Mouse (Mus musculus) bone marrow, adult 2 months (tissue): ENCODE results near the gene Lmna. TPM values are rescaled to one million over a fixed set of nuclear protein-coding genes. Genes with fewer than 3 reads are reported as not detected.

Experiments
- H3K27ac ChIP-seq: fragments of 200-500 bp; 2 replicates; pipeline ENCODE4 v1.5.1; 2012; ENCODE audit warnings: low read depth, mild to moderate bottlenecking, control low read depth, inconsistent platforms, low read length; ENCODE audit not compliant: control insufficient read depth, poor library complexity, insufficient read depth
- H3K4me1 ChIP-seq: fragments of 200-500 bp; 2 replicates; pipeline ENCODE4 v1.6.1; 2011; ENCODE audit warnings: low read length; ENCODE audit not compliant: control insufficient read depth, insufficient read depth
- H3K4me3 ChIP-seq: fragments of 200-500 bp; replicated peaks from 2 replicates; pipeline ENCODE3; 2011; ENCODE audit warnings: mild to moderate bottlenecking, low read depth, low read length, control low read depth; ENCODE audit not compliant: control insufficient read depth
- CTCF ChIP-seq: fragments of 200-500 bp; IDR thresholded peaks from 2 replicates; pipeline ENCODE4 v1.5.1; 2011; ENCODE audit warnings: low read length, control low read depth; ENCODE audit not compliant: control insufficient read depth, insufficient read depth
- POLR2A ChIP-seq: fragments of 200-500 bp; IDR thresholded peaks from 2 replicates; pipeline ENCODE4 v1.6.1; 2011; ENCODE audit warnings: low read depth, mild to moderate bottlenecking, control low read depth, low read length, borderline replicate concordance; ENCODE audit not compliant: control insufficient read depth
- WGBS: fragments of 180-500 bp; shearing (Covaris S2); methylation state at CpG from one replicate; pipeline ENCODE4 v1.1.7; 2018; 5-methylcytosine and 5-hydroxymethylcytosine counted together
- polyA plus RNA-seq: library from polyadenylated mRNA; stranded (reverse); fragments of >200 nt; gene quantifications from 2 replicates; pipeline ENCODE4 v1.2.4, GENCODE M21; 2011; ENCODE audit warnings: low replicate concordance; ENCODE audit not compliant: missing spikeins, insufficient read depth, insufficient read length

The Lmna gene
- polyA plus RNA-seq, 1 experiment: 69.6 TPM

DNA sequence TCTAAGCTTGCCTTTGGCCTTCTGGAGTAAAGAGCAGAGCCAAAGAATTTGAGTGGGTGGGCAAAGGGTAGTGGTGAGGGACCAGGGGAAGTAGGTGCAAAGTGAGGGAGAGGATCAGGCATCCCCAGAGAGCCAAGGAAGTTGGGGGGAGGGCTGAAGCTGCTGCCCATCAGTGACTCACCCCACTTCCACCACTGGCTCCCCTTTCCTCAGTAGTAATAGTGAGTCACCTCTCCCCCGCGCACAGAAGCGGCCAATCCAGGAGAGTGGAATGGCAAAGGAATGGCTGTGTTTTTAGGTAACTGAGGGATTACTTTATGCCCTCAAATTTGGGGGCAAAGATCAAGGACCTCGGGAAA is 6.3 kb downstream of the Lmna start:
- TF ChIP-seq CTCF (no peak), POLR2A (no peak)
- H3K4me1 ChIP-seq: peaks cover 3% of the 10 kb centered on the region
- no peak overlapping the region for H3K27ac ChIP-seq
- WGBS: 36% methylated on average over 4 of the region's 4 CpGs
- peak overlapping the region; percentile 26 for H3K4me3 ChIP-seq

- Histone ChIP-seq H3K4me3 (peak overlapping the region; percentile 76), H3K4me1 (peaks cover 3% of the 10 kb centered on the region), H3K27ac (peak overlapping the region; percentile 58)
- 2% methylated on average over 55 of the region's 55 CpGs for WGBS
- TF ChIP-seq CTCF (no peak), POLR2A (peak; percentile 97)
Observed at GRCm38 (mm10) chr3:88502641-88503504, 6.9 kb downstream of the Lmna start.

GRCm38 (mm10) chr3:88502031-88502571 is 7.7 kb downstream of the Lmna start:
- H3K4me1 ChIP-seq: peaks cover 3% of the 10 kb centered on the region
- 63% methylated on average over 11 of the region's 11 CpGs for WGBS
- peak overlapping the region; percentile 58 for H3K27ac ChIP-seq
- peak overlapping the region; percentile 76 for H3K4me3 ChIP-seq
- TF ChIP-seq POLR2A (no peak), CTCF (no peak)

DNA sequence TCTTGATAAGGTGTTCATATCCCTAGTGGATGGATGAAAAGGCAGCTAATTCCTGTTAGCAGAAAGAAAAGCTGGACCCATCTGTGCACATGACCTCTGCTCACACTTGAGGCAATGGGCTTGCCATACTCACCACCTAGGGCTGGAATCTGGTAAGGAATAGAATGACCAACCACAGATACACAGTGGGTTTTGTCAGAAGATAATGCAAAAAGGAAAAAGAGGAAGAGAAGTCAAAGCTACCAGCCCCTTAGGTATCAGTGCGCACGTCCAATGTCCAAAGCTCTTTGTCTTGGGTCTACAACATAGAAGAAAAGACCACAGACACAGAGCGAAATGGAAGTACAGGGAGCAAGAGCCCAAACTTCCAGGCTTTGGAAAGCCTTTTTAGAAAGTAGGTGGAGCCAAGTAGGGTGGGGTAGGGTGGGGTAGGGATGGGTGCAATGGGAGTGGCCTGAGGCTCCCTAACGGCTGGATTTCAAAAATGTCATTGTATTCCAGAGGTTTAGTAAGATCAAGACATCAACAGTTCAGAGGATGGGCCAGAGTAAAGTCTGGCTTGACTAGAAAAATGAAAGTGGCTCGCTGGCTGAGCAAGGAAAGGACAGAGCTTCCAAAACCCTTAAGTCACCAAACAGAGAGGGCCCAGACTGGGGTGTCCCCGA is 8.3 kb downstream of the Lmna start:
- WGBS: 60% methylated on average over 6 of the region's 6 CpGs
- H3K27ac ChIP-seq: peak overlapping the region; percentile 58
- no peak for TF ChIP-seq CTCF
- no peak for TF ChIP-seq POLR2A
- peak overlapping the region; percentile 76 for H3K4me3 ChIP-seq
- peaks cover 3% of the 10 kb centered on the region for H3K4me1 ChIP-seq

- TF ChIP-seq CTCF: no peak
- TF ChIP-seq POLR2A: no peak
- H3K27ac ChIP-seq: no peak overlapping the region
- peaks cover 3% of the 10 kb centered on the region for H3K4me1 ChIP-seq
- 74% methylated on average over 4 of the region's 4 CpGs for WGBS
- H3K4me3 ChIP-seq: peak overlapping the region; percentile 64
Observed at GRCm38 (mm10) chr3:88500655-88501365, 8.9 kb downstream of the Lmna start.

DNA sequence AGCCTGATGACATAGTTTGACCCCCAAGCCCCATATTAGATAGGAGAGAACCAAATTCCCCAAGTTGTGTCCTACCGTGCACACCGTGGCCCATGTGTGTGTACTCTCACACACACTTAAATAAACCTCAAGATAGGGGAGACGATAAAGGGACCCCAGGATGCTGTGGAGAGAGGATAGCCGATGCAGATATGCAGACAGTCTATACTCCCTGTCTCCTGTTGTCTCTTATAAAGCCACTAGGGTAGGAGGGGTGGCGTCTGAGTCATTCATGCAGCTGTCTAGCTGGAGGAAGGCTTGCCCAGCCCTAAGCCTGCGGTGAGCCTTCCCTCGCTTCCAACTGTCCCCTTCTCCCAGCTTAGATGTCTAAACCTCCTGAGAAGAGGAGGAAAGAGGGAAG is 9.7 kb downstream of the Lmna start:
- no peak overlapping the region for H3K27ac ChIP-seq
- 73% methylated on average over 7 of the region's 7 CpGs for WGBS
- peaks cover 4% of the 10 kb centered on the region for H3K4me1 ChIP-seq

GRCm38 (mm10) chr3:88499580-88499979 is 10.2 kb downstream of the Lmna start:
- WGBS: 83% methylated on average over 4 of the region's 4 CpGs
- H3K4me3 ChIP-seq: no peak overlapping the region

More for the DNA sequence above, 9.7 kb downstream of the Lmna start:
- H3K4me3 ChIP-seq: no peak overlapping the region
- TF ChIP-seq POLR2A (no peak), CTCF (no peak)

GRCm38 (mm10) chr3:88495741-88496415 is 13.9 kb downstream of the Lmna start:
- Histone ChIP-seq H3K4me3 (no peak overlapping the region), H3K27ac (peak overlapping the region; percentile 1), H3K4me1 (peaks cover 5% of the 10 kb centered on the region)
- WGBS: 83% methylated on average over 10 of the region's 10 CpGs
- no peak for TF ChIP-seq POLR2A
- TF ChIP-seq CTCF: no peak

More at GRCm38 (mm10) chr3:88499580-88499979, 10.2 kb downstream of the Lmna start:
- TF ChIP-seq CTCF (no peak), POLR2A (no peak)
- Histone ChIP-seq H3K4me1 (peaks cover 7% of the 10 kb centered on the region), H3K27ac (no peak overlapping the region)
